Mouse (Mus musculus) limb, embryonic 12.5 days (tissue): ENCODE measurements around the gene Gng4. TPM values are rescaled to one million over a fixed set of nuclear protein-coding genes. Genes with fewer than 3 reads are reported as not detected.
"Not testable (repeated sequence)": the region's sequence is repeated elsewhere in the genome, so short reads cannot be mapped to it uniquely, and the experiment has no call there.

Experiments
- ATAC-seq: fragments of 200-750 bp; cut with Nextera tagmentation; 2 replicates; pipeline ENCODE4 v1.8.0; 2017; ENCODE audit warnings: low read depth, moderate TSS enrichment; ENCODE audit not compliant: insufficient number of reproducible peaks, insufficient read depth, low FRiP score, low TSS enrichment
- H3K27ac ChIP-seq: fragments of 300-500 bp; sonication (generic); 2 replicates; pipeline ENCODE4 v1.5.1; 2016; ENCODE audit warnings: mild to moderate bottlenecking, moderate library complexity
- H3K27me3 ChIP-seq: fragments of 300-500 bp; sonication (generic); 2 replicates; pipeline ENCODE4 v1.6.1; 2016; ENCODE audit warnings: mild to moderate bottlenecking, moderate library complexity
- H3K36me3 ChIP-seq: fragments of 300-500 bp; sonication (generic); 2 replicates; pipeline ENCODE4 v1.6.1; 2016; ENCODE audit warnings: mild to moderate bottlenecking, moderate library complexity
- H3K4me1 ChIP-seq: fragments of 300-500 bp; sonication (generic); replicated peaks from 2 replicates; pipeline ENCODE4 v1.6.1; 2016
- H3K4me2 ChIP-seq: fragments of 300-500 bp; sonication (generic); 2 replicates; pipeline ENCODE4 v1.6.1; 2016; ENCODE audit warnings: mild to moderate bottlenecking, moderate library complexity
- H3K4me3 ChIP-seq: fragments of 300-500 bp; sonication (generic); replicated peaks from 2 replicates; pipeline ENCODE4 v1.5.1; 2016; ENCODE audit warnings: mild to moderate bottlenecking
- H3K9ac ChIP-seq: fragments of 300-500 bp; sonication (generic); replicated peaks from 2 replicates; pipeline ENCODE4 v1.6.1; 2016; ENCODE audit warnings: mild to moderate bottlenecking, moderate library complexity
- H3K9me3 ChIP-seq: fragments of 300-500 bp; sonication (generic); 2 replicates; pipeline ENCODE4 v1.6.1; 2016; ENCODE audit warnings: mild to moderate bottlenecking, moderate library complexity
- WGBS: fragments of 180-500 bp; shearing (Covaris S2); methylation state at CpG from one replicate; pipeline ENCODE4 v1.1.7; 2016; 5-methylcytosine and 5-hydroxymethylcytosine counted together
- polyA plus RNA-seq: library from polyadenylated mRNA; unstranded; fragments of >200 nt; fragmentation: Nextera tagmentation; extraction: Ambion mirVana; gene quantifications from 2 replicates; pipeline ENCODE4 v1.2.1, GENCODE M21; 2016

Gene Gng4
- polyA plus RNA-seq, 1 experiment from 2014 or later: 2.1 TPM

DNA sequence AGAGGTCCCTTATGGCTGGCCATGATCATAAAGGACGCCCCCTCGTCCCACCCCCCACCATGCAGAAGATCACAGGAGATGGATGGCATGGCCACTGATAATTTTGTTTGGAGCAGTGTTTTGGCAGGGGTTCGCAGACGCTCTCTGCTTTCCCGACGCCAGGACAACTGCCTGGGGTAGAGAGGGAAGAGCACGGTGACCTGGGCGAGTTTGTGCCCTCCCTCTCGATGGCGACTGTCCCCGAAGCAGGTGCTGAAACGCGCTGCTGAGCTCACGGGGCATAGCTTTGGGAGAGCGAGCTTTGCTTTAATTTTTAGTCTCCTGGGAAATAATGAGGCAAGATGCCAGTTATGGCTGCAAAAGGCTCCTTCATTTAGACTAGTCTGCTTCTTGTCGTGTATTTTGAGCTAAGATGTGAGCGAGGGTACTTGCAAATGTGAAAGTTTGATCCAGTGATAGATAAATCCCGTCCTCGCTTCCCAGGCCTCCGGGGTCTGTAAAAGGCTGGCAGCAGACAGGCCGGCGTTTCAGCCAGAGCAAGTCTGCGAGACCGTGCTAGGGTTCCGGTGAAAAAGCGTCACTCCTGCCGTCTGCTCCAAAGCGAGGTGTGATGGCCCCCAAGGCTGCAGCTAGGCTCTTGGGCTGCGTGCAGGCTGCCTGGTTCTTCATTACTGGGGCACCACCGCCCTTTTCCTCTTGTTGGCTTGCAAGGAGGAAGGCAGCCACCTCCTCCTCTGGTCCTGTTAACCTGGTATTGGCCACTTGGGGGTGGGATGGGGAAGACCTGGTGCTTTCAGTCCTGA is 1.3 kb downstream of the Gng4 start:
- WGBS: 1% methylated on average over 30 of the region's 30 CpGs
- Histone ChIP-seq H3K4me3 (peak overlapping the region; percentile 58), H3K9ac (0 out of 2 replicates have a peak overlapping the region, but pooled peaks have one; percentile 50), H3K4me1 (peaks cover 37% of the 10 kb centered on the region), H3K27me3 (peaks cover 70% of the 10 kb centered on the region), H3K36me3 (no peaks in the 10 kb centered on the region), H3K4me2 (peak overlapping the region; percentile 96), H3K9me3 (no peaks in the 10 kb centered on the region), H3K27ac (no peak overlapping the region)
- peak; percentile 48 for ATAC-seq

DNA sequence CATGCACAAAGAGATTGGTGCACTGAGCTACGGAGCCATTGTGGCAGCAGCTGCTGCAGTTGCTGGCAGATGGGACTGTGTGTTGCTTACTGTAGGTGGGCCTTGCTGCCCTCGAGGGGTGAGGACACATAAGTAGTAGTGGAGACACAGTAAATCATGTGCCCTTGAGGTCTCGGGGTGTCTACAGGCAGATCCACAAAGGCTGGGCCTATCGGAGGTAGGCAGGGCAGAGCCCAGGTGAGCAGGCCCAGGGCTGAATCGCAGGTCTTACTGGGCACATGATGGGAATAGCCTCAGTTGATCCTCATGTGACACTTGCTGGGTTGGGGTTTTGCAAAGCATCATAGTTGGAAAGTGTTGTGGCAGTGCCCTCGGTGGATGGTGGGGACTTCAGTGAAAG is 3.1 kb downstream of the Gng4 start:
- no peaks in the 10 kb centered on the region for H3K36me3 ChIP-seq
- H3K4me1 ChIP-seq: peaks cover 32% of the 10 kb centered on the region
- no peak overlapping the region for H3K4me3 ChIP-seq
- 86% methylated on average over 6 of the region's 6 CpGs for WGBS
- no peak overlapping the region for H3K9ac ChIP-seq
- peaks cover 61% of the 10 kb centered on the region for H3K27me3 ChIP-seq
- no peak overlapping the region for H3K27ac ChIP-seq
- no peak overlapping the region for H3K4me2 ChIP-seq
- H3K9me3 ChIP-seq: no peaks in the 10 kb centered on the region
- no peak for ATAC-seq

DNA sequence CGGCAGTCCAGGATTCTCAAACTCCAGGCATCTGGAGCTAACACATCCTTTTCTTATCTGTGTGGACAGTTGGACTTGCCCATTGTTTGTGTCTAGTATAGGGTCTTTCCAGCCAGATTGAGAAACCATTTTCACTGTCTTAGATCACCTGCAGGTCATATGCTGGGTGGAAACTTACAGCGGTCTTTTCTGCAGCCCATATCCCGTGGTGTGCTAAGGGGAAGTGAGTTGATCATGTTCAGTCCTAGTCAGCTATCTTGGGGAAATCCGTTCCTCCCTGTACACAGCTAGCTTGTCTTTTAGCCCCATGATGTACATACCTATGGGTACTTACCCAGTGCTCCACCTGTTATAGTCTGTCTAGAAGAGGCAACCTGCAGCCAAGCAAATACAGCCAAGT is 4.2 kb downstream of the Gng4 start:
- H3K4me2 ChIP-seq: no peak overlapping the region
- 87% methylated on average over 4 of the region's 4 CpGs for WGBS
- no peaks in the 10 kb centered on the region for H3K36me3 ChIP-seq
- H3K9ac ChIP-seq: no peak overlapping the region
- no peaks in the 10 kb centered on the region for H3K9me3 ChIP-seq
- H3K4me1 ChIP-seq: peaks cover 29% of the 10 kb centered on the region
- no peak overlapping the region for H3K4me3 ChIP-seq
- peaks cover 53% of the 10 kb centered on the region for H3K27me3 ChIP-seq
- no peak for ATAC-seq
- H3K27ac ChIP-seq: no peak overlapping the region

DNA sequence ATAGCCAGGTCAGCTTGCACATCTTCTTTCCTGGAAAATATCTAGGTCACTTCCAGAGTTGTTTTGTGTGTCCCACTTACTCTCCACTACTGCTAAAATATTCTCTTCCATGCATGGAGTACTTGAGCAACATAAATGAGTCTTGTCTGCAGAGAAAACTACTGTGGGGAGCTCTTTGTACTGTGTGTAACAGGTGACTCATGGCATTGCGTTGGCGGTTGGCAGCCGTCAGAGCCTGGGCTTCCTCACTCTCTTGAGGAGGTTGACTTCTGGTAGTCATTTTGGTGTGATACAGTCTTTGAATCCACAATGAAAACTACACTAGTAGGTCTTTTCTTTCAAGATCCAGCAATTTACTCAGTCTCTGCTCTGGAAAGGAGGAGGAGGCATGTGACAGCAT is 8.1 kb downstream of the Gng4 start:
- H3K4me2 ChIP-seq: no peak overlapping the region
- H3K27me3 ChIP-seq: peaks cover 17% of the 10 kb centered on the region
- H3K36me3 ChIP-seq: no peaks in the 10 kb centered on the region
- no peaks in the 10 kb centered on the region for H3K9me3 ChIP-seq
- no peak for ATAC-seq
- H3K4me3 ChIP-seq: no peak overlapping the region
- 91% methylated on average over 3 of the region's 3 CpGs for WGBS
- no peak overlapping the region for H3K9ac ChIP-seq
- no peaks in the 10 kb centered on the region for H3K4me1 ChIP-seq
- H3K27ac ChIP-seq: no peak overlapping the region

DNA sequence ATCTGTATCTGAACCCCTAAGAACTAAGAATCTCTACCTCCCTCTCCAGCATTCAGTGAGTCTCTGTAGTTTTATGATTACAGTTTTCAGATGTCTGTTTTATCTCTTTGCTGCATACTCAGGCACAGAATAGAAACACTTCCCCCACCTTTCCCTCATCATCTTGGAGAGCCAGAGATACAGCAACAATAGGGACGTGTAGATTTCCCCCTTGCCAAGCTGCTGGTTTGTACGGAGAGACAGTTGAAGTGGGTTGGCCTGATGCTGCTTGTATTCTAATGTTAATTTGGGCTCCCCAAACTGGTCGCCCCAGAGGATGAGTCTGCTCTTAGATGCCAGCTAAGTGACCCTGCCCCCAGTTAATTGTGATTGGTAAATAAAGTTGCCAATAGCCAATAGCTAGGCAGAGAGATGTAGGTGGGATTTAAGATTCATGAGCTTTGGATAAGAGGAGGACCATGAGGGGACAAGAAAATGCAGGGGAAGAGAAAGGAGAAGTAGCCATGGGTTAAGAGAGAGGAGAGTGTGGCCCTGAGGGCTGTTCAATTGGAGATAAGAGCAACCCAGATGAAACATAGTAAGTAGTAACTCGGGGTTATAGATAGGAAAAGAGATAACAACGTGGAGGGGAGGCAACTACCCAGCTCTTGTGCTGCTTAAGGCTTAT is 11.4 kb downstream of the Gng4 start:
- no peak overlapping the region for H3K4me2 ChIP-seq
- ATAC-seq: no peak
- no peak overlapping the region for H3K9ac ChIP-seq
- WGBS: 38% methylated on average over 5 of the region's 5 CpGs
- no peaks in the 10 kb centered on the region for H3K27me3 ChIP-seq
- no peak overlapping the region for H3K27ac ChIP-seq
- no peaks in the 10 kb centered on the region for H3K36me3 ChIP-seq
- no peaks in the 10 kb centered on the region for H3K9me3 ChIP-seq
- no peak overlapping the region for H3K4me3 ChIP-seq
- no peaks in the 10 kb centered on the region for H3K4me1 ChIP-seq

DNA sequence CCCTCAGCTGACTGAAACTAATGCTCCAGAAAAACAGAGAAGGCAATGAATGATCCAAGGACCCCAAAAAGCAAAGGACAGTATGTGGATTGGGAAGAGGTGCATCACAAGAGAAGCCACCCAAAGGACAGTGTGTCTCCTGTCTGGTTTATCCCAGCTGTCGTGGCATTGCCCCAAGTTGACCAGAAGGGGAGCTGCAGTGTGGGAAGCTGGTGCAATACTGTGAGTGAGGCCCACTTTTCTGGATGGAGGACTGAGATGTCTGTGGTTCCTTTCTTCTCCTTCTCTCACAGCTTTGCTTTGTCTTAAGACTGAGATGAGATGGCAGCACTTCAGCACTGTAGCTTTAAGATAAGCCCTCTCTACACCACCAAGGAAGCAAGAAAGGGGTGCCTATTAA is 12.2 kb downstream of the Gng4 start:
- ATAC-seq: no peak
- Histone ChIP-seq H3K4me3 (no peak overlapping the region), H3K27ac (no peak overlapping the region), H3K27me3 (no peaks in the 10 kb centered on the region), H3K4me1 (no peaks in the 10 kb centered on the region), H3K4me2 (no peak overlapping the region), H3K36me3 (no peaks in the 10 kb centered on the region), H3K9me3 (no peaks in the 10 kb centered on the region), H3K9ac (no peak overlapping the region)
- 89% methylated on average over 1 of the region's 1 CpGs for WGBS

DNA sequence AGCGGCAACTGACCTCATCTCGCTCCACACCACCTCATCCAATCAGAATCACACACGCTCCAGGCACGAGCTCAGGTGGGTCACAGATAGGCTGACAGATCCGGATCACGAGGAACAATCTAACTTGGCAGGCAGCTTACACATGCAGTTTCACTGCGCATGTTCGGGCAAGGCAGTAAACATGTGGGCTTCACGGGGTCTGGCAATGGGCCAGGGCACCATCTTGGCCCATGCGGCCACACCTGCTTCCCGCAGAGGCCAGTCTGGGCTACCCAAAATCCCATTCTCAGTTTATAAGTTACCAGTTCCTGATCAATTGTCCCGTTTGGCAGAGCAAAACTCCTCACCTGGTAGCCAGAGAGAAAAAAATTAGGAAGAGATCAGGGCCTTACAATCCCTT is 14.0 kb downstream of the Gng4 start:
- not testable (repeated sequence) for H3K4me2 ChIP-seq, H3K4me3 ChIP-seq, H3K27ac ChIP-seq, H3K4me1 ChIP-seq, ATAC-seq, H3K9ac ChIP-seq, H3K27me3 ChIP-seq, H3K9me3 ChIP-seq, H3K36me3 ChIP-seq
- 88% methylated on average over 12 of the region's 12 CpGs for WGBS

DNA sequence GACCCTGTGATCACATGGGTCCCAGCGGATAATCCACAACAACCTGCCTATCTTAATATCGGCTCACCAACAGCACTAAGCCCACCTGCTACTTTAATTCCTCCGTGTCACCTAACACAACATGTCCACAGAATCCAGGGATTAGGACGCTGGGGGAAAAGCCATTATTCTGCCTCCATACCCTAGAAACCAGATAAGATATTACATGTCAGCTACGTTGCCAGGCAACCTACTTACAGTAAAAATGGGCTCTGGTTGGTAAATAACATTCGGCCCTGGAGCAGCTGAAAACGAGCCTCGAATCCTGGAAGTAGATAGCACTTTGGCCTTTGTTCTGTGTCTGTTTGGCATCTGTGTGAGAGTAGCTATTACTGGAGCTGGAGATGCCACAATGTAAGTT is 14.9 kb downstream of the Gng4 start:
- Histone ChIP-seq H3K4me1 (no peaks in the 10 kb centered on the region), H3K27me3 (no peaks in the 10 kb centered on the region), H3K4me3 (no peak overlapping the region), H3K9ac (no peak overlapping the region), H3K36me3 (no peaks in the 10 kb centered on the region), H3K27ac (no peak overlapping the region), H3K4me2 (no peak overlapping the region), H3K9me3 (no peaks in the 10 kb centered on the region)
- WGBS: 86% methylated on average over 8 of the region's 8 CpGs
- no peak for ATAC-seq

DNA sequence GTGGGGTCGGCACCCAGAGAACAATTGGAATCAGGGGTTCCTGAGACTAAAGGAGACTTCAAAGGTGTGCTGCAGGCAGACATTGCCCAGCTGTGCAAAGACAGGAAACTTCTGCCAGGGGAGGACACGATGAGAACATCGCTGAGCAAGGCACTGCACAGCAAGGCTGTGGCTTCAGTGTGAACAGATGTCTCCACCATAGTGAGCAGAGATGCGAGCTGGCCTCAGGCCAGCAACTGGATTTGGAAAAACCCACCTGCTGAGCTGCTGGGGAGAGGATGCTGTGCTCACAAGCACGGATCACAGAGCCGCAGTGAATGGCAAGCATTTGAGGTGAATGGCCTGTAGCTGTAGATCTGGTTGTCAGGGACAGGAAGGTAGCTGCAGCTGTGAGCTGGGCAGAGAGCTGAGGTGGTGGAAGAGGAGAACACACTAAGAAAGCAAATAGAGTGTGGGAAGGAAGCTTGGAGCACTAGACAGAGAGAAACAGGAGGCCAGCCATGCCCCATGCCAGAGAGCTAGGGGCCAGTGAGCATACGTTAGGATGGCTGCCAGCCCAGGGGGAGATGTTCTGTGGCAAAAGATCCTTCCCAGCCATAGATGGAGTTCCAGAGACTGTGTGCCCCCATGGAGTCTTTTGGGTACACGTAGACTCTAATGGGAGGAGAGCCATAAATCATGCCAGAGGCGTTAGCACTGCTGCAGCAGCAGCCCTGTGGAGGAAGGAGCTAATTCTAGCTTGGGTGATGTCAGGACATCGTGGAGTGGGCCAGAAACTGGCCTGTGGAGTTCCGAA is 24.7 kb downstream of the Gng4 start:
- Histone ChIP-seq H3K27me3 (no peaks in the 10 kb centered on the region), H3K4me1 (peaks cover 8% of the 10 kb centered on the region), H3K9me3 (no peaks in the 10 kb centered on the region), H3K36me3 (no peaks in the 10 kb centered on the region), H3K4me2 (no peak overlapping the region), H3K27ac (no peak overlapping the region), H3K4me3 (no peak overlapping the region), H3K9ac (no peak overlapping the region)
- WGBS: 22% methylated on average over 11 of the region's 11 CpGs
- peak; percentile 58; the same call in 1 of the 2 replicates for ATAC-seq

DNA sequence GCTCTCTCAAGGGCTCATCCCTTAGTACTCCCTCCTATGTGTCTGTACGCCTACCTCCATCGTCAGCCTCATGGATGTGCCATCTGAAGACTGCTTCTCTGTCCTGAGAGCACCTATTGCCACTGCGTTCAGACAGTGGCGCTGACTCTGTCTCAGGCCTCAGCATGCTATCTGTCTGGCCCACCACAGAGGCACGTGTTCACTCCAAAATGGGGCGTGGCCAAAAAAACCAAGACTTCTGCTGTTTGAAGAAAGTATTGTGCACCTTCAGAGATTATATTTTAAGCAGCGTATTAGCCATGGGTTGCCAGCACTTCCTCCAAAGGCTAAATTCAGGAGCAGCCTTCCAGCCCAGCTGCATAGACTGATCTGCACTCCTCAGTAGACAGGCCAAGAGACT is 27.0 kb downstream of the Gng4 start:
- Histone ChIP-seq H3K4me2 (no peak overlapping the region), H3K9ac (no peak overlapping the region), H3K9me3 (no peaks in the 10 kb centered on the region), H3K27me3 (no peaks in the 10 kb centered on the region), H3K4me3 (no peak overlapping the region), H3K27ac (no peak overlapping the region), H3K36me3 (no peaks in the 10 kb centered on the region), H3K4me1 (peaks cover 8% of the 10 kb centered on the region)
- ATAC-seq: no peak
- 86% methylated on average over 7 of the region's 7 CpGs for WGBS

DNA sequence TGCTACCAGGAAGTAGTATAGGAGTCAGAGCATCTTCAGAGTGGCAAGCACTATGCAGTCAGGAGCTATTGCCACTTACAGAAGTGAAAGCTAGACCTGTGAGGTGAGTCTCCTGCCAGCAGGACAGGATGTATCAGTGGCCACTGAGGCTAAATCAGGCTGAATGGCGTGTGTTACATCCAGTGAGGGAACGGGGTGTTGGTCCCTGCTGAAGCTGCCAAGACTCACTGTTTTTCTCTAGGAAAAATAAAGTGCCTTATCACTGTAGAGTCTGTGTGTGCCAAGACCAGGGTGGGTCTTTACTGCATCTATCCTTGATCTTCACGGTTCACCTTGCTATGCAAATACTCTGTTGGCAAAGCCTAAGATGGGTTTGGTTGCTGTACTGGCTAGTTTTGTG is 34.8 kb downstream of the Gng4 start:
- no peak overlapping the region for H3K4me3 ChIP-seq
- no peak overlapping the region for H3K27ac ChIP-seq
- 84% methylated on average over 3 of the region's 3 CpGs for WGBS
- H3K36me3 ChIP-seq: no peaks in the 10 kb centered on the region
- no peaks in the 10 kb centered on the region for H3K9me3 ChIP-seq
- H3K4me1 ChIP-seq: no peaks in the 10 kb centered on the region
- H3K4me2 ChIP-seq: no peak overlapping the region
- no peak overlapping the region for H3K9ac ChIP-seq
- no peaks in the 10 kb centered on the region for H3K27me3 ChIP-seq
- no peak for ATAC-seq
